Mouse (Mus musculus): ENCODE measurements around the gene Zfp992. TPM values are rescaled to one million over a fixed set of nuclear protein-coding genes. Genes with fewer than 3 reads are reported as not detected.
"Not testable (repeated sequence)": the region's sequence is repeated elsewhere in the genome, so short reads cannot be mapped to it uniquely, and the experiment has no call there.

The Zfp992 gene
- total RNA-seq (2015): 20.0 and 23.3 TPM in 2 replicates
- 8.9 and 11.4 TPM in 2 replicates for total RNA-seq (2017)

DNA sequence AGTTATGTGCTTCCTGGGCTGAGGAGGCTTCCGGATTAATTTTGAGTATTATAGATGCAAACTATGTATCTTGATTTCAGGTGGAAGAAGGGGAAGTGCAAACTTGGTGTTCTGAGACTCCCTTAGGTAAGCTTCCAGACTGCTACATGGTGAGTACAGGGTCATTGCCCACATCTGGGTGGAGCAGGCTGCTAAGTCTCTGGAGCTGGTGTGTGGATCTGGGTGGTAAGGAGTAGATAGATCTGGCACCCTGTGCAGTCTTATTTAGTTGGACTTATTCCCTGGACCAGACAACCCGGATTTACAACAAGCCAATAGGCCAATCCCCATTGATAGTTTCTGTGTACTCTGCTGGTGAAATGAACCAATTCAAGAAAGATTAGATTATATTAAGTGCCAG is at the start of gene Zfp992:
Gene Zfp992, plus strand, starts transcription at position 74 of the 400 bp plus-strand sequence.
- ATAC-seq (ENCODE audit: poor library complexity, severe bottlenecking): not testable (repeated sequence)

DNA sequence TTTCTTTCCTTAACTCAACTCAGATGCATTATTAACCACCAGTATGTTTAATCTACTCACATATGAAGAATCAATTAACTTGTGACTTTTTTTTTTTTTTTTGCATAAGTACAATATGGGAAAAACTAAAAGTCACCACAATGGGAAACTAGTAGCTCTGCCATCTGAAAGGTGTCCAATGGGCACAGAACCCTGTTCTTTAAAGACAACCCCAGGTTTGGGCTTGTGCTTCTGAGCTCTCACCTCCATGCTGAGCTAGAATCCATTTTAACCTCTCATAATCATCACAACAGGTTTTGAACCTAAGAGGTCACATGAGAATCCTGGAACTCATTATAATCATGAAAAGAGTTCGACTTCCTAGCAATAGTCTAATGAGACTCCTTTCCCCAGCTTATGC is 19.4 kb upstream of the Zfp992 start:
- ATAC-seq (ENCODE audit: poor library complexity, severe bottlenecking): not testable (repeated sequence)

DNA sequence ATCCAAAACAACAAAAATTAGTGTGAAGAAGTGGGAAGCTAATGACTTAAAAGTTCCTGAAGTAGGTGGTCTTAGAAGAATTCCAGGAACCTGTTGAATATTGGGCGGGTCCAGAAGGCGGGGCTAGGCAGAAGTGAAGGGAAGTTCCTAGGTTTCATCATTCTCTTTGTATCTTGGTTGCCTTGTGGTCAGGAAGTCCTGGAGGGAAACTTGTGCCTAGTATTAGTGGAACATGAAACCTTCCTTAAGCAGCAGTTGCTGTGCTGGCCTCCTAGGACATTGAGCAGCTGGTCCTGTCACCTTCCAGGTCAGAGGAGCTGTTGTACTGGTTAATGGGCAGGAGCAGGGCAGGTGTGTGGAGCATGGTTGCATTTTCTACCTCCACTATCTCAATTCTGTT is 17.9 kb upstream of the Zfp992 start:
- ATAC-seq (ENCODE audit: poor library complexity, severe bottlenecking): not testable (repeated sequence)

DNA sequence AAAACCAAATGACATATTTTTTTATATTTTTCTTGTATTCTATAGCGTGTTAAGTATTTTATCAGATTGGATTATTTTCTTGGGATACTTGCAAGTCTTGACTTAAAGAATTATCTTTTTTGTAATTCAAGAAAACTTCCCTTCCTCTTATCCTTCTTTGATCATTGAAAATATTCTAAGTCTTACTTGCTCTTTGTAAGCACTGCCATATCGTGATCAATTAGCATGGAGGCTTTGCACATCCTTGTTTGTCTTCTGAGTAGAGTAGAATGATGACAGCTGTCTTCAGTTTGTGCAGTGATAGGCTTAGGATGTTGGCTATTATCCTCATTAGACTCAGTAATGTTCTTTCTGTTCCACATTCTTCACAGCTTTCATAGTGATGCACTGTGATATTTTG is 13.3 kb upstream of the Zfp992 start:
- ATAC-seq (ENCODE audit: poor library complexity, severe bottlenecking): not testable (repeated sequence)

DNA sequence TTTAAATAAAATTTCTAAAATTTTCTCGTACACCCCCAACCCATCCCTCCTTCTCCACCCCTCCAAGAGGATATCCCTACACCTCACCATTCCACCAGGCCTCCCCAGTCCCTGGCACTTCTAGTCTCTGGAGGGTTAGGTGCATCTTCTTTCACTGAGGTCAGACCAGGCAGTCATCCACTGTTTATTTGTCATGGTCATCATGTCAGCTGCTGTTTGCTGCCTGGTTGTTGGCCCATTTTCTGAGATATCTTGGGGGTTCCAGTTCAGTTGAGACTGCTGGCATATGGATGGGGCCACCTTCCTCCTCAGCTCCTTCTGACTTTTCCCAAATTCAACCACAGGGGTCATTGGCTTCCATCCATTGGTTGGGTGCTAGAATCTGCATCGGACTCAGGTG is 11.6 kb upstream of the Zfp992 start:
- ATAC-seq (ENCODE audit: poor library complexity, severe bottlenecking): not testable (repeated sequence)

DNA sequence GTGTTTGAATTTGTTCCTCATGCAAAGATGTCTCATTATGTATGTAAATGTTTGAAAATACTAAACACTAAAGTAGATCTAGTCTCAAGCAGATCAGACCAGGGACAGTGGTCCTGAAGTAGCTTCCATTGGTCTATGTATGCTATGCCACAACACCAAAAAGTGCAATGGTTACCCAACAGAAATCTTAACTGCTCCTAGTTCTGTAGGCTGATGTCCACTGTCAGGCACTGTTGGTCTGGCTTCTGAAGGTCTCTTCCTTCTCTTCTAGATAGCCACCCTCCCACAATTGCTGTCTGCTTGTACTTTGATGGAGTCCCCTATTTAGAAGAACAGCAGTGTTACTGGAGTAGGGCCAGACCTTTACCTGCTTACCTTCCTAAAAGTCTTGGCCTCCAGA is 4.5 kb upstream of the Zfp992 start:
- ATAC-seq (ENCODE audit: poor library complexity, severe bottlenecking): not testable (repeated sequence)

DNA sequence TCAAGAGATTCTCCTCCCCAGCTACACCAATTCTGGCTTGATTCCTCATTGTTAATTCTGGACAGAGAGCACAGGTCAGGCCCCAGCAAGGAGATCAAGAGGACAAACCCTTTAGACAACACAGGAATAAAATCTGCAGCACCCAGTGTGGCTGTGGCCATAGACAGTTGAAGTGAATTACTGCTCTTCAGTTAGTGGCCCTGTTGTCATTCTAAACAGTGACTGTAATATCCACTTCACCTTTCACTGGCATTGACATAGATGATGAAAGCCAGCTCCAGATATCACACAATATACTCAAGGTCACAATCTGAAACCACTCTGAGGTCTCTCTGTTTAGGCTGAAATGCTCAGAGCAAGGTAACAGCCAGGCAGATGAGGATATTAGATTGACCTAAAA is 3.7 kb upstream of the Zfp992 start:
- not testable (repeated sequence) for ATAC-seq (ENCODE audit: poor library complexity, severe bottlenecking)

DNA sequence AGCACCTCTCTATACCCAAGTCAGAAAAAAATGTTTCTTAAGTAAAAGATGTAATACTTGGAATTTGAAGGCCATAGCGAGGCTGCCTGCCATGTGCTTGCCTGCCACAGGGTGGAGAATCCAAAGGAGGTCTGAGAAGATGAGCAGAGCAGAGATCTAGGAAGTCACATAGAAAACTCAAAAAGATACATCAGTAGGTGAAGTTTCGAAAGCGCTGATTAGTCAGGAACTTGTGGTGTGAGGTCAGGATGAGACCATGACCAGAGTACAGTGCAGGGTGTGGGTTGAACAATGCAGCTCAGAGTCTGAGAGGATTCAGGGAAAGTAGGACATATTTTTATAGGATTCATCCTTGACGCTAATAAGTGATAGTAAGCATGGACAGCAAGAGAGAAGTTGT is 2.7 kb upstream of the Zfp992 start:
- ATAC-seq (ENCODE audit: poor library complexity, severe bottlenecking): not testable (repeated sequence)

DNA sequence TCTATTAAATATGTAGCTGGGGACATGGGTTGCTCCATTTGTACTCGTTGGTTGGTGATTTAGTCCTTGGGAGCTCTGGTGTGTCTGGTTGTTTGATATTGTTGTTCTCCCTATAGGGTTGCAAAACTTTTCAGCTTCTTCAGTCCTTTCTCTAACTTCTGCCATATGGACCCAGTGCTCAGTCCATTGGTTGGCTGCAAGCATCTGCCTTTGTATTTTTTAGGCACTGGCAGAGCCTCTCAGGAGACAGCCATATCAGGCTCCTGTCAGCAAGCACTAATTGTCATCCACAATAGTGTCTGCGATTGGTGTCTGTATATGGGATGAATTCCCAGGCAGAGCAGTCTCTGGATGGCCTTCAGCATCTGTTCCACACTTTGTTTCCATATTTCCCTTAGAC is 1.8 kb upstream of the Zfp992 start:
- not testable (repeated sequence) for ATAC-seq (ENCODE audit: poor library complexity, severe bottlenecking)

DNA sequence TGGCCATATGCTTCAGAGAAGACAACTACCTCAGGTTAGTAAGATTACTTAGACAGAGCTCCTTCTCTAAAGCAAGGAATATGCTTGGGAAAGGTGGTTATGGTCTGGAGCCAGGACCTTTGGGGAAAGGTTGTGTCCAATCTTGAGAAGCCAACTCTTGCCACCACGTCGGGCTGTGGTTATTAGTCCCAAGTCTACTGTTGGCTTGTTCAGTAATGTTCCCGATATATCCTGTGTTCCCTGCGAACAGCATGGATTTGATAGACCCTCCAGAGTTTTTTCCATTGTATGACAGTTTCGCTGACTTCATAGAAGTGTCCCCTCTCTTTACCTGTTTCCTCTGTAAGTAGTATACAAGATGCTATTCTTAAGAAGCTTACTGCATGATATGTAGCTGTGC is 888 bp downstream of the Zfp992 start:
- not testable (repeated sequence) for ATAC-seq (ENCODE audit: poor library complexity, severe bottlenecking)

DNA sequence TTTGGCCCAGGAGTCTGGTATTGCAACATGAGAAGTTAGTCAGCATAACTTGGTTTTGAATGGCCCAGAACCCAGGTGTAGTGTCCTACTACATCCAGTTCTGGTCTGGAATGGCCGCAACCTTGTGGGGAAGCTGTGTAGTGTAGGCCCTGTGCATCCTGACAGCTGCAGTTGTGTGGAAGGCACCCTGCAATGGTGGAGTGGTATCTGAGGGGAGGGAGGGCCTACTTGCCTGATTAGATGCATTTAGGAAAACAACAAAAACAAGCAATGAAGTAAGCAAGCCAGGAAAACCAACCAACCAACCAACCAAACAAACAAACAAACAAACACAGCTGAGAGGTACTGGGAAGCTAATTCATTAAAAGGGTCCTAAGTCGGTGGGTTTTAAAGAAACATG is 3.8 kb downstream of the Zfp992 start:
- not testable (repeated sequence) for ATAC-seq (ENCODE audit: poor library complexity, severe bottlenecking)

DNA sequence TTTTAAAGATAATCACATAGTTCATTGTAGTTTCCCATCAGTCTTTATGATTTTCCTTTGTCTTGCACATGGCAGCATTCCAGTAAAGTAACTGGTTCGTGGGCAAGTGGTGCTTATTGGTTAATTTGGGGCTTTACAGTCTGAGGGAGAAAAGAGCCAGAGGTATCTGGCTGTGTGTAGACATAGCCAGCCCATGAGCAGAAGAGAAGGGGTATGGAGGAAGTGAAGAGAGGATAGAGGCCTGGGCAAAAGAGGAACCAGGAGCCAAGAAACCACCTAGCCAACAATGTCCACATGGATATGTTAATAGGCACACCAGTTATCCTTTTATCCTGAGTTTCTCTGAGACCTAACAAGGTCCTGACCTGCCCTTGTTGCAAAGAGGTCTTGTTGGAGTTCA is 5.3 kb downstream of the Zfp992 start:
- ATAC-seq (ENCODE audit: poor library complexity, severe bottlenecking): peak; percentile 11; the same call in 1 of the 2 replicates

DNA sequence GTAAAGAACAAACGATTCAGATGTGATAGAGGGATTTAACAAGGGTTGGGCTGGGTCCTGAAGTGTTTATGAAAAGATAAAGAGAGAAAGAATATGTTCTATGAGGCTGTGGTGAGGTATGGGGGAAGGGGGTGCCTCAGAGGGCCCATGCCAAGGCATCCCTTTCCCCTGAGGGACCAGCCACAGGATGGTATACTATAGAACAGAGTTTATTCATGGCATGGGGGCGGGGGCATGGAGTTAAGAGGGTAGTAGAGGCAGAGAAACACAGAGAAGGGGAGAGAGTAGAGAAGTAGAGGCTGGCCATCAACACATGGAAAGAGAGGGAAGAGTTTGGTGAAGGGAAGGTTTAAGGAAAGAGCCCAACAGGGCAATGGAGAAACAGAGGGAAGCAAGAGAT is 6.1 kb downstream of the Zfp992 start:
- ATAC-seq (ENCODE audit: poor library complexity, severe bottlenecking): no peak

DNA sequence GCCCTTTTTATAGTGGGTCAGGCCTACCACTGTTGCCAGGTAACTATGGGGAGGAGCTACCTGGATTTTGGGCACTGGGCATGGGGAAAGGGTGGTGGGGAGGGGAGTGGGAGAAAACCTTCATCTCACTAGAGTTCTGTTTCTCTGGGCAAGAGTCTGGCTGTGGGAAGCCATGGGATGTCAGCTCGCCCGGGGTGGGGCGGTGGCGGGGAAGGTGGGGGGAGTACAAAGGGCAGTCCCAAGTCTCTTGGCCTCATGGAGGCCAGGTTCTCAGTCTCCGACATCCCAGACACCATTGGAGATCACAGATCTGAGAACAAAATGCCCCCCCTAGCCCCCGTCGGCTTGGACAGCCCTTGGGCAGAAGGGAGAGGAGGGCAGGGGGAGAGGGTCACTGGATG is 6.5 kb downstream of the Zfp992 start:
- no peak for ATAC-seq (ENCODE audit: poor library complexity, severe bottlenecking)

DNA sequence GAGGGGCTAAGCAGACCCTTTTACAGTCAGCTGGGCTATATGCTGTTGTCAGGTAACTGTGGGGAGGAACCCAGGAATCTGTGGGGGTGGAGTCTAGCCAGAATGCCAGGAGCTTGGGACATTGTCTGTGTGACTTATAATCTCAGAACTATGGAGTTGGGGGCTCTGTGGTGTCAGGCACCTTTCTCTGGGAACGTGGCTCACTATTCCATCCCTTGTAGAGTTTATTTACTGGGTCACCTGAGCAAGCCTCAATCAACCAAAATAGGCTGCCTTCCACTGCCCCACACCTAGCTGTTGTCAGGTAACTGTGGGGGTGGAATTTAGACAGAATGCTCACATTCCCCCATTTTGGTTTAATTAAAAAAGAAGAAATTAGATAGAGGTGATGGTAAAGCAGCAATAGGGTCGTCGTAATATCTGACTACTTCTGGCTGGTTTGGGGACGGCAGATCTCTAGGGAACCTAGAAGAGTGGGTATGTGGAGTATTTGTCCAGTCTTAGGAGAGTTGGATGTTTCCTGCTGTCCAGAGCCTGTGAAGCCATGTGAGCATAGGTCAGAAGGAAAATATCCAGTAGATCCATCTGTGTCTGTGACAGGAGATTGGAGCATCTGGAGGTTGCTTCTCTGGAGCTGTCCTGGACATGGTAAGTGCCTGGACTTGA is 7.4 kb downstream of the Zfp992 start:
- ATAC-seq (ENCODE audit: poor library complexity, severe bottlenecking): no peak

DNA sequence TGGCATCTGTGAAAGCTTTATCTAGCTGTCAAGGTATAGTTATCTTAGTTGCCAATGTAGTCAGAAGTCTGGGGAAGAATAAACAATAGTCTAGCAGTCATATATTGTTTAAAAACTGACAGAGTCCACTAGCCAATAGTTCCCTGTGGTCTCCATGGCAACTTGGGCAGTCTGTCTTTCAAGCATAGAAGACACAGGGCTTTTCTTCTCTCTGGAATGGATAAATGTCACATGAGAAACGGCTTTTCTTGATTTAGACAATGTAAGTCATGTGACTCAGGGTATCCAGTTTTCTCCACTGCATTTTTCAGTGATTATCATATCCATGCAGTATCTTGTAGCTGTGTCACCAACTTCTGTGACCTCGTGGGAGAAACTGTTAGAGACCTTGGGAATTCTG is 8.3 kb downstream of the Zfp992 start:
- no peak for ATAC-seq (ENCODE audit: poor library complexity, severe bottlenecking)

DNA sequence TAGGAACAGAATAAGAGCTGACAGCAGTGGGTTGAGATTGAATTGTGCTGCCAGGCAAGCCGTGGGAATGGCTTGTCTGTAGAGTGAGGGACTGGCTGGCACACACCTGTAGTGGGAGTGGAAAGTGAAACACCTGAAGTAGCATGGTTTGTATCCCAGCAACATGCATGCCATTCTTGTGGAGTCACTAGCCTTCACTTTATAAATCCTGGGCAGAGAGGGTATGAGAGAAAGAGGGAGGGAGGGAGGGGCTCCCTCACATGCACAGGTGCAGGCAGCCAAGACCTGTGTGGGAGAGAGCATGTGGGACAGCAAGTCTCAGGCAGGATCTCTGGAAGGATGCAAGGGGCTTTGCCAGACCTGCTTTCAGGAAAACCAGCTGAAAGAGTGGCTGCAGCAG is 8.9 kb downstream of the Zfp992 start:
- ATAC-seq (ENCODE audit: poor library complexity, severe bottlenecking): no peak

DNA sequence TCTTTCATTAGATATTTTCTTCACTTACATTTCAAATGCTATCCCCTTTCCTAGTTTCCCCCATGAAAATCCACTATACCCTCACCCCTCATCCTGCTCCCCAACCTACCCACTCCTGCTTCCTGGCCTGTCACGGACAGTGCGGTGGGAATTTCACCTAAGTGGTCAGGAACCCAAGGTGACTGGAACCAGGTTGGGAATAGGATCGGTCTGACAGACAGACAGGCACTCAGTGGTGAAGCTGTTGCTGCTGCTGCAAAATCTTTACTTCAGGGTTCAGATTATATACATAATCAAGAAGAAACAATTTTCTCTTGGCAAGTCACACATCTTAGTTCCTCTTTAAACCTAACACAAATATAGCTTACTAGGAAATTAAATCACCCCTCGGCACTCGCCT is 11.0 kb downstream of the Zfp992 start:
- ATAC-seq (ENCODE audit: poor library complexity, severe bottlenecking): not testable (repeated sequence)

DNA sequence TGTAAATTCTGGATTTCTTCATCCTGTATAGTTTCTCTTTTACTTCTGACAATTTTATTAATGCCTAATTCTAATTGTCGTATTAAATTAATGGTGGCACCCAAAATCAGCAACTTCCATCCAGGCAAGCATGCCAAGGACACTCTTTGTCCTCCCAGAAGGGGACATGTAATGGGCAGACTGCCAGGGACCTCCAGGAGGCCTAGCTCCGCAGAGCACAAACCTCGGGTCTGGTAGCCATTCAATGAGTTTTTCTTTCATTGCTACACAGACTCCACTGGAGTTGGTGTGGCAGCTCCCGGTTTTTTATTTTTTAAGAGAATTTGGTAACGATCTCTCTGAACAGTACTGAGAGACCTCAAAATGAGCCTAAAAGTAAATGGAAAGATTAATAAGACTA is 11.9 kb downstream of the Zfp992 start:
- ATAC-seq (ENCODE audit: poor library complexity, severe bottlenecking): not testable (repeated sequence)

DNA sequence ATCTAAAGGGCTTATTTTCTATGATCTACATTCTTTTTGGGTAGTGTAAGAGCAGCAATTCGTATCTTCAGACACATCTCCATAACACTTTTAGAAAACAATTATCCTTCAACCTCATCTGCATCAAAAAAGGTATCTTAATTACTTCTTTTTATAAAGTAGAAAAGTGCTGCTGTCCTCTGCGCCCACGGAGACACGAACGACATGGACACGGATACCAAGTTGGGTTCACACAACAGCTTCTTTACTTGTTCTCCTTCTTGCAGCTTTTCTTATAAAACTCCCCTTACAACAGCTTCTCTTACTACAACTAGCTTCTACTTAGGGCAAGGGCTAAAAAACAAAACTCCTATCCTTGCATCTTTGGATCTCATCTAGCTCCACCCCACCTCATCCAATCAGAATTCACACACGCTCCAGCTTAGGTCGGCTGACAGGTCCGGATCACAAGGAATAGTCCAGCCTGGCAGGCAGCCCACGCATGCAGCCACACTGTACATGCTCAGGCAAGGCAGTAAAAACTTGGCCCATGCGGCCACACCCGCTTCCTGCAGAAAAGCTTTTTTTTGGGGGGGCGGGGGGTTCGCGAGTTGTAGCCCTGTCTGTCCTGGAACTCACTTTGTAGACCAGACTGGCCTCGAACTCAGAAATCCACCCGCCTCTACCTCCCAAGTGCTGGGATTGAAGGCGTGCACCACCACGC is 15.0 kb downstream of the Zfp992 start:
- not testable (repeated sequence) for ATAC-seq (ENCODE audit: poor library complexity, severe bottlenecking)

DNA sequence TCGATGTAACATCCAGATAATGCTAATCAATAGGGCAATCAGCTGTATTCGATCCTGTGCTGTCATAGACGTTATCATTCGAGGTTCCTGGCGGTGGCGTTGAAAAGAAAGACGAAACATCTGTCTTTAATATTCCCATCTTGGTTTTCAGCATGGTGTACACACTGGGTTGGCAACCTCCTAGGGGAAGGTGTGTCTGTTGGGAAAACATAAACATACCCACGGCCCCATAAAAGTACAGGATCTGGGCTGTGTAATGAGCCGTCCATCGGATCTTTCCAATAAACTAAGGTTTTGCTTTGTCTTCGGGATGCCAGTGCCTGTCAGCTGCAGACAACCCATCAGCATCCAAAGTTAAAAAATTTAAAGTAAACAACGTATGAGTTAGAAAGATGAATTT is 21.2 kb downstream of the Zfp992 start:
- peak; percentile 17; the same call in 1 of the 2 replicates for ATAC-seq (ENCODE audit: poor library complexity, severe bottlenecking)

DNA sequence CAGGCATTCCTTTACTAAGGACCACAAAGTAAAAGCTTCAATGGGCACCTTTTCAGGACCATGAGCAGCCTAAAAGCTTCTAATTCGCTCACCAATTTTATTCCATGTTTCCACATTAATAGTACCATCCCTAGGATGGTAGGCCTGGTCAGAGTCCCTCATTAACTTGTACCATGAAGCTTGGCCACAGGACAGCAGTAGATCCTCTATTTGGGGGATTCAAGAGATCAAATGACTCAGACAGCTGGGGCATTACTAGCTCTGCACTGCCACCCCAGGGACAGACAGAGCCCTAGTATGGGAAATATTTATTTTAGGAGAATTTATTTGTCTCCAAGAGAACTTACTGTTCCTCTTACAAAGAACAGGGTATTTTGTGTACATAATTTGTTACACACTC is 25.4 kb downstream of the Zfp992 start:
- 0 out of 2 replicates have a peak, but pooled peaks have one; percentile 10 for ATAC-seq (ENCODE audit: poor library complexity, severe bottlenecking)
